Mouse (Mus musculus): ENCODE data around the gene Rad54l. TPM values are rescaled to one million over a fixed set of nuclear protein-coding genes. Genes with fewer than 3 reads are reported as not detected.
A peak's percentile ranks its signal among the peaks of the same experiment; 100 is the strongest.

Rad54l gene
- total and polyA plus RNA-seq, 3 experiments = 29.4 to 44.0 TPM; not detected in 1

DNA sequence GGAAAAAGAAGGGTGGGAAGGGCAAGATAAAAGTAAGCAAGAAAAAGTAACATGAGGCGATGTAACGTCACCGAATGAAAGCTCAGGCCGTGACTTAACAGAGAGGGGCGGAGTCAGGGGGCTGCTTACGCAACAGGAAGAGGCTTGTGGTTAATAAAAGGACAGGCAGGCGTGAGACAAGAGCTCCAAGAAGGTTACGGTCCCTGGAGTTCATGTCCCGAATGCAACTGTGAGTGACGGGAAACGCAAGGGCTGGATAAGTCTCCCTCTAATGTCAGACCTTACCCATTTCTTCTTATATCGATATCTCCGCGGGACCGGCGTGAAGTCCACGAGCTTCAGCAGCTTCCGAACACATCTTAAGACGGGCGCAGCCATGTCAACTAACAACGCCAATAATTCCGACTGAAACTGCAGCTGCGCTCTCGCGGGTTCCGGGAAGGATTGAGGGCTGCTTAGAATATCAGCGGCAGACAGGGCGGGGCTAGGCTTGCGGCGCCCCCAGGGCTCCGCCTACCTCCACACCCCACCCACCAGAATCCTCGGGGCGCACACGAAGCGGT, 70.0 kb downstream of the Rad54l start, which contains the start of gene Nsun4:
TSS of gene Nsun4 (minus strand) at position 478 of the 563 bp plus-strand sequence.
- Histone ChIP-seq H3K79me2 (ENCODE audit: control insufficient read depth, insufficient read depth, low read length, poor library complexity) (no peaks in the 10 kb centered on the region; the same call in 1 of the 2 replicates), H3K36me3 (ENCODE audit: control insufficient read depth in 1 of 2, insufficient read depth in 2 of 2, low read length in 2 of 2) (peaks cover 0 to 6% of the 10 kb centered on the region in 2 experiments; a peak in 2 of 4 replicates), H3K4me1 (ENCODE audit: control insufficient read depth in 1 of 2, insufficient read depth in 2 of 2, low read length in 2 of 2) (peaks cover 7 to 8% of the 10 kb centered on the region in 2 experiments; a peak in 3 of 4 replicates), H3K9ac (ENCODE audit: control insufficient read depth, low read depth, low read length, poor library complexity, severe bottlenecking) (peak within 1 kb of the TSS; percentile 81), H3K27ac (ENCODE audit: control insufficient read depth, low read depth, low read length) (peak within 1 kb of the TSS; percentile 96), H3K9me3 (replicated peaks; ENCODE audit: insufficient read depth, low read length) (no peaks in the 10 kb centered on the region), H3K4me3 (ENCODE audit: control insufficient read depth in 1 of 2, insufficient read depth in 1 of 2, low read depth in 2 of 2, low read length in 2 of 2) (peak within 1 kb of the TSS; percentile 73 to 81), H3K27me3 (ENCODE audit: control insufficient read depth in 1 of 2, insufficient read depth in 2 of 2, low read length in 2 of 2) (no peaks in the 10 kb centered on the region)
- DNase-seq (ENCODE audit: low read depth, low spot score) = peak; percentile 97
- TF ChIP-seq ETS1 (IDR thresholded peaks at IDR 0.05; ENCODE audit: low read depth, low read length) (peak; percentile 81), HCFC1 (IDR thresholded peaks at IDR 0.05; ENCODE audit: low read depth, low read length) (peak; percentile 81), CHD2 (IDR thresholded peaks at IDR 0.05; ENCODE audit: low read length) (no peak), NRF1 (IDR thresholded peaks at IDR 0.05; ENCODE audit: insufficient read depth, low read depth, low read length, poor library complexity, severe bottlenecking) (peak; percentile 47; the same call in 1 of the 2 replicates), ZNF384 (IDR thresholded peaks at IDR 0.05; ENCODE audit: low read depth, low read length) (no peak), MYC (IDR thresholded peaks at IDR 0.05; ENCODE audit: low read depth, low read length) (peak; percentile 81), MEF2A (IDR thresholded peaks at IDR 0.05; ENCODE audit: extremely low read depth, insufficient replicate concordance, low read depth, low read length, poor library complexity, severe bottlenecking) (no peak), POLR2AphosphoS5 (IDR thresholded peaks at IDR 0.05; ENCODE audit: borderline replicate concordance, low read depth, low read length) (peak; percentile 65; the same call in 1 of the 2 replicates), CHD1 (IDR thresholded peaks at IDR 0.05; ENCODE audit: low read depth, low read length) (no peak), SIN3A (IDR thresholded peaks at IDR 0.05; ENCODE audit: low read length) (peak; percentile 91), GATA1 (IDR thresholded peaks at IDR 0.05; ENCODE audit: low read depth, low read length) (peak; percentile 26; the same call in 1 of the 2 replicates), CTCF (IDR thresholded peaks at IDR 0.05 in 2 of 3, conservative IDR thresholded peaks at IDR 0.05 in 1 of 3; ENCODE audit: control insufficient read depth in 1 of 3, insufficient read depth in 1 of 3, low read depth in 2 of 3, low read length in 3 of 3, poor library complexity in 1 of 3, severe bottlenecking in 1 of 3) (no peak), RCOR1 (IDR thresholded peaks at IDR 0.05; ENCODE audit: low read depth, low read length) (no peak), GABPA (IDR thresholded peaks at IDR 0.05; ENCODE audit: low read depth, low read length) (peak; percentile 66; the same call in 1 of the 2 replicates), KAT2A (conservative IDR thresholded peaks at IDR 0.05; ENCODE audit: low read depth, low read length) (no peak), BHLHE40 (IDR thresholded peaks at IDR 0.05; ENCODE audit: borderline replicate concordance, low read depth, low read length) (peak; percentile 41; the same call in 1 of the 2 replicates), USF2 (IDR thresholded peaks at IDR 0.05; ENCODE audit: borderline replicate concordance in 1 of 2, insufficient read depth in 1 of 2, low read depth in 1 of 2, low read length in 2 of 2) (no peak), ELF1 (IDR thresholded peaks at IDR 0.05; ENCODE audit: low read depth, low read length) (peak; percentile 56), SMC3 (IDR thresholded peaks at IDR 0.05; ENCODE audit: low read depth, low read length) (no peak), POLR2A (IDR thresholded peaks at IDR 0.05; ENCODE audit: control insufficient read depth in 1 of 2, insufficient read depth in 1 of 2, low read depth in 1 of 2, low read length in 2 of 2, poor library complexity in 1 of 2) (peak; percentile 95 to 99), ZMIZ1 (IDR thresholded peaks at IDR 0.05; ENCODE audit: low read depth, low read length) (peak; percentile 90), EP300 (IDR thresholded peaks at IDR 0.05; ENCODE audit: low read depth in 1 of 2, low read length in 2 of 2) (no peak; a peak in 1 of 4 replicates), TCF12 (IDR thresholded peaks at IDR 0.05; ENCODE audit: low read depth, low read length) (peak; percentile 79), E2F4 (IDR thresholded peaks at IDR 0.05; ENCODE audit: borderline replicate concordance, low read depth, low read length) (no peak), MAX (IDR thresholded peaks at IDR 0.05; ENCODE audit: low read length) (peak; percentile 81), USF1 (IDR thresholded peaks at IDR 0.05; ENCODE audit: low read depth, low read length) (0 out of 2 replicates have a peak, but pooled peaks have one; percentile 27), NELFE (IDR thresholded peaks at IDR 0.05; ENCODE audit: low read depth, low read length) (peak; percentile 97), ZKSCAN1 (IDR thresholded peaks at IDR 0.05; ENCODE audit: low read depth, low read length) (no peak), MAZ (IDR thresholded peaks at IDR 0.05; ENCODE audit: low read depth, low read length) (peak; percentile 67; the same call in 1 of the 2 replicates), JUND (IDR thresholded peaks at IDR 0.05; ENCODE audit: low read depth, low read length) (no peak), MYB (IDR thresholded peaks at IDR 0.05; ENCODE audit: low read depth, low read length) (no peak), TAL1 (IDR thresholded peaks at IDR 0.05; ENCODE audit: low read length) (no peak), MXI1 (IDR thresholded peaks at IDR 0.05; ENCODE audit: low read depth, low read length) (peak; percentile 93), MAFK (IDR thresholded peaks at IDR 0.05; ENCODE audit: borderline replicate concordance, low read depth, low read length) (0 out of 2 replicates have a peak, but pooled peaks have one; percentile 35), ZC3H11A (IDR thresholded peaks at IDR 0.05; ENCODE audit: low read depth, low read length) (no peak), RAD21 (IDR thresholded peaks at IDR 0.05; ENCODE audit: low read depth, low read length) (no peak)

Measured in MEL (cell line).